Mouse (Mus musculus): Measurements from ENCODE around the gene Alox8.
A peak's percentile ranks its signal among the peaks of the same experiment; 100 is the strongest.

Alox8 gene

DNA sequence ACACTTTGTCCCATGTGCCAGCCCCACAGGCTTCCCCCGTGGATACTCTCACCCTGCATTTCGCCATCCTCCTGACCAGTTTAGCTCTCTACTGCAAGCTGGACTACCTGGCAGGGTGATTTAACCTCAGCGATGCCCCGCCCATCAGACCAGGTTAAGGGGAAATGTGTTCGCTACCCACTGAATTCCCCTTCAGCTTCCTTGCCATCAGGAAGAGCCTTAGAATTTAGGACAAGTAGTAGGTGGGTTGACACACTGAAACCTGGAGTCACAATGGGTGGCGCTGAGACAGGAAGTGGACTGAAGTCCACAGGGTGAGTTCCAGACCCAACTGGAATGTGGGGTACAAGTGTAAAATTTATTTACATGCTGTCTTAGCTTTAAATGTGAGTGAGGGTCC is at the start of gene Alox8:
Gene Alox8 (minus strand): TSS at position 101 of the 400 bp plus-strand sequence.
- DNase-seq, result no peak

- no peak for DNase-seq
These were observed 48.0 kb upstream of the Alox8 start for GRCm38 (mm10) chr11:69245643-69246042.

- DNase-seq, result no peak
These were observed 47.3 kb upstream of the Alox8 start for GRCm38 (mm10) chr11:69244911-69245310.

DNA sequence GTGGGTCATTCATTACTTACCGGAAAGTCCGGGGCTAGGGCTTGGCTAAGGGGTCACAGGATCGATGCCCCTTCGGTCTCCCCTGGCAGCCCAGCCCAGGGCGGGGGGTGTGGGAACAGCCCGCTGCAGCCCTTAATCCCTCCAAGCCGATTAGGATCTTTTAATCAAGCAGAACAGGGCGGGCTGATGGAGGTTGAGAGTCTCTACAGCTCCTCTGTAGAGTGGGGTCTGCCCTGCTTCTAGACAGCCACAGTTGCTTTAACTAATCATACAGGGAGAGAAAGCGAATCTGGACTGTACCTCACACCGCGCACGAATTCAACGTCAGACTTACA is 39.2 kb upstream of the Alox8 start, which contains the start of gene Gucy2e:
Gene Gucy2e (minus strand): TSS at position 111 of the 335 bp plus-strand sequence.
- no peak for DNase-seq

DNA sequence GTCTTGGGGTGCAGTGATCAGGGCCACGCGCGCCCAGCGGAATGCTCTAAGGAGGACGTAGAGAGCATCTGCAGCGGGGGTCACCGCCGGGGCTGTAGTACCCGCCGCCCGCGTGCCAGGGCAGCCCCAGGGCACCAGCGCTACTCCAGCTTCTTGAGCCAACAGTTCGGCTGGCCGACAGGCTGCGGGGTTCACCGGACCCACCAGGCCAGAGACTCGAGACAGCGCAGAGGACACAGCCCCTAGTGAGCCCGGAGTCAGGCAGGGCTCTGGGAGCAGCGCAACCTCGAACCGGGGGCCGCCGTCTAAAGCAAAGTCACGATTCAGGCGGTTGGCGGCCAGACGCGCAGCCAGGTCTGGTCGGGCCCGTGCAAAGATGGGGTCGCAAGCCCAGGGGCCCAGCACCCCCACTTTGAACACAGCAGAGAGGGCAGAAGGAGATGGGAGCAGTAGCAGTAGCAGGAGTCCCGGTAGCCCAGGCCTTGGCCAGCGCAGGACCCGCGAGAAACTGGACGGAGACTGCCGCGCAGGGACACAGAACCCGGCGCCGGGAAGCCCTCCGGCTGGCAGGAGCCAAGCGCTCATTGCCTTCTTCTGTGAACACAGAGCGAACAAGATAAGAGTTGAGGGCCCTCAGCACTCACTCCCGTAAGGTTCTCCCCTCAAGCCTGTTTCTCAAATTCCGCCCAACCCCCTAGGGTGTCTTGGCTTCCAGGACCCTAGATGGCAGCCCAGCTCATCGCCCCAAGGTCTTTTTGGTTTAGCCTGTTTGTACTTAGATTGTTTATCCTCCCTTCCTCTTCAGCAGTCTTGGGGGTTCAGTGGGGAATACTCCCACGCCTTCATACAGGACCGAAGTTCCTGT is 38.6 kb upstream of the Alox8 start:
- no peak for DNase-seq

GRCm38 (mm10) chr11:69235285-69236060 is 37.8 kb upstream of the Alox8 start:
- peak; percentile 83 for DNase-seq

DNA sequence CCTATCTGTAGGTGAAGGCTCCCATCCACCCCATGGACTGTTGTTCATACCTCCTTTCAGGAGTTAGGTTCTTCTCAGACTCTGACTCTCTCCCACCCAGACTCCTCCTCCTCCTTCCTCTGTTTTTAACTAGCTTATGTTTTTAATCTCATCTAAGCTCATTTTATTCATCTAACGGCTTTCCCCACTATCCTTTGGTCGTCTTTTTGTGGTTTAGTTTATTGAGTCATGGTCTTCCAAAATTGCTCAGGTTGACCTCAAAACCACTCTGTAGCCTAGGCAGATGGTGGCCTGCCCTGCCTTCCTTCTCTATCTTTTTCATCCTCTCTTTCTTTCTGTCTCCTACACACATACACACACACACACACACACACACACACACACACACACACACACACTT is 35.5 kb upstream of the Alox8 start:
- DNase-seq, result no peak

DNA sequence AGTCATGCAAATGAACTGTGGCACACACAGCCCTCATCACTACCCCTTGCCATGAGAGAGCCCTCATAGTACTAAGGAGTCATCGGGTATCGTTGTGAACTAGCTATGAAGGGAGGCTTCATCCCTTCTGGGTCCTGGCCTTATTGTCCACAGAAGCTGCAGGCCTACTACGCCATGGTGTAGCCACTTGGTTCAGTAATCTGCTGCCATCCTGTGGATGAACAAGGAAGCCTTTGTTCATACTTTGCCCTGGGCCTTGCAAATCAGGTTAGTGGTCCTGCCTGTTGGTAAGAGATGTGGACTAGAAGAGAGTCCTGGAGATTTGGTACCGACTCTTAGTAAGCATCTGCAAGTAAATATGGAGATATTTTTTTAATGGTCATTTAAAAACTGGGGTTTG is 32.8 kb upstream of the Alox8 start:
- DNase-seq, result no peak

GRCm38 (mm10) chr11:69225715-69226114 is 28.1 kb upstream of the Alox8 start:
- no peak for DNase-seq

DNA sequence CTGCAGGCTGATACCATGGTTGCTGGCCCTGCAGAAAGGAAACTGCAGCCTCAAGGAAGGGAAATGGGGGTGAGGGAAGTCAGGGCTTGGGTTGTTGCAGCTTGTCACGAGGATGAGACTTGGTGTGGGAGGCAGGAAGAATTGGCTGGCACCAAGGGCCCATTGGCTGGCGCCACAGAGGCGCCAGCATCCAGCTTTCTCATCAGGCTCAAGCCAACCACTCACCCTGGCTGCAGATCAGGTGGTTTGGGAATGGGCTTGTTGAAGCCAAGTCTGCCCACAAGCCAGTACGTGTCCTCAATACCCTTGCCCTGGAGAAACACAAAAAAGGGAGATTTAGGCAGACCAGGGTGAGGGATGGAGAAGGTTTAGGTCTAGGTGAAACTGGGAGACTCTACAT is 25.5 kb upstream of the Alox8 start:
- no peak for DNase-seq

GRCm38 (mm10) chr11:69221070-69221469 is 23.4 kb upstream of the Alox8 start:
- no peak for DNase-seq

GRCm38 (mm10) chr11:69218661-69219060 is 21.0 kb upstream of the Alox8 start:
- no peak for DNase-seq

- DNase-seq, result no peak
These were observed 19.8 kb upstream of the Alox8 start for GRCm38 (mm10) chr11:69217411-69217810.

DNA sequence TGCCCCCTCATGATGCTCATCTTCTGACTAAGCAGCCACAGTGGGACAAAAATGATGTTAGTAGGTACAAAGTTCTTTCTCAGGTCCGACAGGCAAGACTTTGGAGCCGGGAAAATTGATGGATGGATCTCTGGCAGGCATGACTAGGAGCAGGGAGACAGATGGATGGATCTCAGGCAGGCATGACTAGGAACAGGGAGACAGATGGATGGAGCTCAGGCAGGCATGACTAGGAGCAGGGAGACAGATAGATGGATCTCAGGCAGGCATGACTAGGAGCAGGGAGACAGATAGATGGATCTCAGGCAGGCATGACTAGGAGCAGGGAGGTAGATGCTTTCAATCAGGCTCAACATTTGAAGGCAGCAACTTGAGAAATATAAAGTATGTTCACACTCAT is 13.8 kb upstream of the Alox8 start:
- no peak for DNase-seq

GRCm38 (mm10) chr11:69202469-69203230 is 5.0 kb upstream of the Alox8 start:
- no peak for DNase-seq

- DNase-seq, result no peak
These were observed 2.6 kb upstream of the Alox8 start for GRCm38 (mm10) chr11:69200231-69200630.

GRCm38 (mm10) chr11:69199251-69199650 is 1.6 kb upstream of the Alox8 start:
- DNase-seq, result no peak

- no peak for DNase-seq
These were observed 449 bp downstream of the Alox8 start for GRCm38 (mm10) chr11:69197194-69197593.

DNA sequence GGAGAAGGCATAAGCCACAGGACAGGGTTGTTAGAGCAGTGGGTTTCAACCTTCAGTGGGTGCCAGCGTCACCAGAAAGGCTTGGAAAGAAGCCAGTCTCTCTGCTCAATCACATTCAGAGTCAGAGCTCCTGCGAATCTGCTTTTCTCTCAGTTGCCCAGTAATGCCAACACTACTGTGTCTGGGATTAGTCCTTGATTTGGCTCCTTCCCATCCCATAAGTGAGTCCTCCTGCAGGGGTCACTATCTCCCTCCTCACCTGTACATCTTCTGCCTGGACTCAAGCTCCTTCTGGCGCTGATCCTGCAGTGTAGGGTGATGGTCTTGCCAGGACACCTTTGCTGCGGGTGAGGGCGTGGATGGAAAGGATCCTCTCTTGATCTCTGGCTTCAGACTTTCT is 877 bp downstream of the Alox8 start:
- no peak for DNase-seq

GRCm38 (mm10) chr11:69192840-69193239 is 4.8 kb downstream of the Alox8 start:
- DNase-seq, result peak; percentile 17

DNA sequence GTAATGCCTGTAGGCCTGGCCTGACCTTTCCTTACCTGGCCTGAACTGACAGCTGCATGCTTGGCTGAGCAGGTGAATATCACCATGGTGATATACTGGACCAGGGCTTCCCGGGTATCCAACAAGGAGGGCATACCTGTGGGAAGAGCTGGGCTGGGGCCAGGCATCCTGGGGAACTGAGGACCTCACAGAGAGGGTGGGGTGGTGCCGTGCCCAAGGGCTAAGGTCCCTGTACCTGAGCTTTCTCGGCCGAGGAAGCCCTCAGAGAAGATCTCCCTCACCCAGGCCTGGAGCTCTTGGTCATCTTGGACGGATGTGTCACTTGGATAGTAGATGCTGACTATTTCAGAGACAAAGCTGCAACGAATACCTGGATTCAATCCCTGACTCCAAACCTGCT is 11.7 kb downstream of the Alox8 start:
- peak; percentile 1 for DNase-seq

DNA sequence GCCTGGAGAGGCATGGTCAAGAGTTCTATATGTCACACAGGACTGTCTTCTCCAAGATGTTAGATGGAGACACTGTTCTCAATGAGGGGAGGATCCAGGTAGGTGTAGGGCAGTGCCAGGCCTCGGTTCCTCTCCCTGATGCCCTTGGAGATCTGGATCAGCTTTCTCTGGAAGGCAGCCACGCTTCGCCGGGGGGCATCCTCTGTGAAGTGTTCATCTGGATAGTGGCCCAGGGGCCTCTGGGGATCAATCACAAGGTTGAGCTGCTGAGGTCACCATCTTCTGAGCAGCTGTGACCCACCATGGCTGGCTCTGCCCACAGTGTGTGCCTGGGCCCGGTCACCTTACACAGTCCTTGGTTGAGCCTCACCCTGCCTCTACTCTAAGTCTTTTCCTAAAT is 12.6 kb downstream of the Alox8 start:
- DNase-seq, result peak; percentile 1

- no peak for DNase-seq
These were observed 17.5 kb downstream of the Alox8 start for GRCm38 (mm10) chr11:69180120-69180519.

All from liver (tissue).